In genomic region chr16:33023750-33024149, GRCm38 (mm10) we compare ENCODE assay signal across 9 mouse cellular contexts. TPM values are rescaled to one million over a fixed set of nuclear protein-coding genes. Genes with fewer than 3 reads are reported as not detected.
A peak's percentile ranks its signal among the peaks of the same experiment; 100 is the strongest.
DNase-seq lines count a peak whose midpoint lies in the region; ATAC-seq and TF ChIP-seq lines count a peak whose summit lies in the region.
"Had no signal": no experiment of that assay in that cellular context is flagged by ENCODE, and none has a peak within 500 bp of the region (broad histone marks: within the 10 kb centered on the region; RNA-seq: fewer than 3 reads in every experiment).

No protein-coding gene starts in this region.

- no peak overlapping the region for H3K4me3 ChIP-seq in kidney, adult 2 months (ENCODE audit: insufficient read depth, low read depth, low read length)
- H3K4me3 ChIP-seq in limb, embryonic 11.5 days (ENCODE audit: low read depth, low read length), result no peak overlapping the region
- H3K4me3 ChIP-seq in neural tube, embryonic 13.5 days, result no peak overlapping the region
- no peak overlapping the region for H3K4me3 ChIP-seq in testis, adult 2 months (ENCODE audit: control insufficient read depth, low read depth, low read length)
- H3K4me3 ChIP-seq: embryonic facial prominence, embryonic 15.5 days had no signal

- ATAC-seq in limb, embryonic 11.5 days (ENCODE audit: insufficient number of reproducible peaks, low FRiP score, low TSS enrichment, low read depth), result no peak
- peak; percentile 40; the same call in 1 of the 2 replicates for ATAC-seq in neural tube, embryonic 13.5 days (ENCODE audit: low read depth)

- intact Hi-C loops in gastrocnemius, postnatal 14 days (cut with DNase I; ENCODE audit: low total_unique reads), result no loop called here

- no peak overlapping the region for H3K9ac ChIP-seq in limb, embryonic 11.5 days (ENCODE audit: low read length)
- H3K9ac ChIP-seq in neural tube, embryonic 13.5 days, result no peak overlapping the region
- H3K9ac ChIP-seq: embryonic facial prominence, embryonic 15.5 days had no signal

- TF ChIP-seq POLR2A in kidney, adult 2 months (IDR thresholded peaks at IDR 0.05; ENCODE audit: low read depth, low read length), result no peak
- no peak for TF ChIP-seq POLR2A in testis, adult 2 months (IDR thresholded peaks at IDR 0.05; ENCODE audit: control insufficient read depth, low read depth, low read length)

- H3K36me3 ChIP-seq in kidney, adult 2 months (ENCODE audit: control insufficient read depth, insufficient read depth, low read length), result no peaks in the 10 kb centered on the region
- no peaks in the 10 kb centered on the region for H3K36me3 ChIP-seq in limb, embryonic 11.5 days (ENCODE audit: control insufficient read depth, insufficient read depth, low read length)
- H3K36me3 ChIP-seq in neural tube, embryonic 13.5 days, result no peaks in the 10 kb centered on the region
- H3K36me3 ChIP-seq in testis, adult 2 months (ENCODE audit: control insufficient read depth, insufficient read depth, low read length), result no peaks in the 10 kb centered on the region; the same call in 1 of the 2 replicates
- H3K36me3 ChIP-seq: embryonic facial prominence, embryonic 15.5 days had no signal

- H3K9me3 ChIP-seq in limb, embryonic 11.5 days (ENCODE audit: control insufficient read depth, low read length), result no peaks in the 10 kb centered on the region
- H3K9me3 ChIP-seq in neural tube, embryonic 13.5 days, result no peaks in the 10 kb centered on the region
- H3K9me3 ChIP-seq: embryonic facial prominence, embryonic 15.5 days had no signal

- no peak overlapping the region for H3K4me2 ChIP-seq in limb, embryonic 11.5 days (ENCODE audit: low read depth, severe bottlenecking)
- no peak overlapping the region for H3K4me2 ChIP-seq in neural tube, embryonic 13.5 days
- H3K4me2 ChIP-seq: embryonic facial prominence, embryonic 15.5 days had no signal

- WGBS in kidney, adult 2 months, result under 1% methylated on average over 4 of the region's 4 CpGs
- 6% methylated on average over 4 of the region's 4 CpGs for WGBS in limb, embryonic 11.5 days
- 5% methylated on average over 4 of the region's 4 CpGs for WGBS in neural tube, embryonic 13.5 days

- H3K4me1 ChIP-seq in kidney, adult 2 months (ENCODE audit: control insufficient read depth, insufficient read depth, low read length), result no peaks in the 10 kb centered on the region; the same call in 1 of the 2 replicates
- no peaks in the 10 kb centered on the region for H3K4me1 ChIP-seq in limb, embryonic 11.5 days (ENCODE audit: control insufficient read depth, insufficient read depth, low read length)
- H3K4me1 ChIP-seq in neural tube, embryonic 13.5 days (replicated peaks), result no peaks in the 10 kb centered on the region
- H3K4me1 ChIP-seq in testis, adult 2 months (ENCODE audit: control insufficient read depth, insufficient read depth, low read length), result no peaks in the 10 kb centered on the region
- H3K4me1 ChIP-seq: embryonic facial prominence, embryonic 15.5 days had no signal

- peak; percentile 100; the same call in 1 of the 2 replicates for TF ChIP-seq CTCF in kidney, adult 2 months (conservative IDR thresholded peaks at IDR 0.05; ENCODE audit: insufficient read depth, insufficient read length, low read depth, low read length)
- TF ChIP-seq CTCF in testis, adult 2 months (IDR thresholded peaks at IDR 0.05; ENCODE audit: control insufficient read depth, insufficient read depth, insufficient replicate concordance, low read depth, low read length), result peak; percentile 97

- peak; percentile 92 for DNase-seq in 3T3-L1 (ENCODE audit: low read depth, low spot score)
- peak; percentile 94 for DNase-seq in adipocyte (ENCODE audit: low spot score)
- DNase-seq in embryo, embryonic 10 days (ENCODE audit: low spot score), result peak; percentile 92
- peak; percentile 87 for DNase-seq in gastrocnemius, postnatal 14 days
- DNase-seq in kidney, adult 2 months, result peak; percentile 90
- peak; percentile 93 for DNase-seq in limb, embryonic 11.5 days (ENCODE audit: low spot score)

- no peak overlapping the region for H3K27ac ChIP-seq in kidney, adult 2 months (ENCODE audit: insufficient read depth, low read depth, low read length)
- H3K27ac ChIP-seq in limb, embryonic 11.5 days (replicated peaks; ENCODE audit: low read depth, low read length), result no peak overlapping the region
- no peak overlapping the region for H3K27ac ChIP-seq in neural tube, embryonic 13.5 days (replicated peaks)
- no peak overlapping the region for H3K27ac ChIP-seq in testis, adult 2 months (ENCODE audit: control insufficient read depth, insufficient read depth, low read depth, low read length)
- H3K27ac ChIP-seq: embryonic facial prominence, embryonic 15.5 days had no signal

- H3K27me3 ChIP-seq in kidney, adult 2 months (replicated peaks; ENCODE audit: control insufficient read depth, insufficient read depth, low read length), result no peaks in the 10 kb centered on the region
- no peaks in the 10 kb centered on the region for H3K27me3 ChIP-seq in limb, embryonic 11.5 days (ENCODE audit: control insufficient read depth, insufficient read depth, low read length)
- no peaks in the 10 kb centered on the region for H3K27me3 ChIP-seq in neural tube, embryonic 13.5 days
- no peaks in the 10 kb centered on the region for H3K27me3 ChIP-seq in testis, adult 2 months (ENCODE audit: control insufficient read depth, insufficient read depth, low read length)
- H3K27me3 ChIP-seq: embryonic facial prominence, embryonic 15.5 days had no signal

RNA-seq across cellular contexts. Expression of gene Iqcg, which starts 32.3 kb away (rescaled TPM):
- 1 to 10 TPM; 1.9 to 2.2 TPM for total RNA-seq in gastrocnemius, postnatal 14 days (2021)
- 2.8 and 3.8 TPM in 2 replicates for polyA plus RNA-seq in kidney, adult 2 months (2012; rRNA removed)
- polyA plus RNA-seq in limb, embryonic 11.5 days (2014; fragmentation: Nextera tagmentation; extraction: Ambion mirVana), result 2.5 and 3.6 TPM in 2 replicates
- 4.1 and 5.5 TPM in 2 replicates for polyA plus RNA-seq in neural tube, embryonic 13.5 days (2015; fragmentation: Nextera tagmentation; extraction: Ambion mirVana)
- polyA plus RNA-seq in testis, adult 2 months (2012; rRNA removed), result 21.8 and 22.8 TPM in 2 replicates

RNA-seq across cellular contexts. Expression of gene Rpl35a, which starts 32.5 kb away (rescaled TPM):
- 100 to 1,000 TPM; 304 to 324 TPM for total RNA-seq in gastrocnemius, postnatal 14 days (2021)
- polyA plus RNA-seq in kidney, adult 2 months (2012; rRNA removed), result 307 and 414 TPM in 2 replicates
- 1,047 and 1,076 TPM in 2 replicates for polyA plus RNA-seq in limb, embryonic 11.5 days (2014; fragmentation: Nextera tagmentation; extraction: Ambion mirVana)
- polyA plus RNA-seq in neural tube, embryonic 13.5 days (2015; fragmentation: Nextera tagmentation; extraction: Ambion mirVana), result 600 and 645 TPM in 2 replicates
- 267 and 293 TPM in 2 replicates for polyA plus RNA-seq in testis, adult 2 months (2012; rRNA removed)

RNA-seq across cellular contexts. Expression of gene Lmln, which starts 38.6 kb away (rescaled TPM):
- 1 to 10 TPM; 1.4 to 2.3 TPM for total RNA-seq in gastrocnemius, postnatal 14 days (2021)
- 3.1 and 4.8 TPM in 2 replicates for polyA plus RNA-seq in kidney, adult 2 months (2012; rRNA removed)
- 2.0 and 3.3 TPM in 2 replicates for polyA plus RNA-seq in limb, embryonic 11.5 days (2014; fragmentation: Nextera tagmentation; extraction: Ambion mirVana)
- 2.0 and 3.7 TPM in 2 replicates for polyA plus RNA-seq in neural tube, embryonic 13.5 days (2015; fragmentation: Nextera tagmentation; extraction: Ambion mirVana)
- 7.3 and 10.8 TPM in 2 replicates for polyA plus RNA-seq in testis, adult 2 months (2012; rRNA removed)
